Mouse (Mus musculus): ENCODE results near the gene Osgin1. TPM values are rescaled to one million over a fixed set of nuclear protein-coding genes. Genes with fewer than 3 reads are reported as not detected.

Osgin1 gene
- polyA plus RNA-seq, 1 experiment from 2014 or later, result 0.37 TPM

DNA sequence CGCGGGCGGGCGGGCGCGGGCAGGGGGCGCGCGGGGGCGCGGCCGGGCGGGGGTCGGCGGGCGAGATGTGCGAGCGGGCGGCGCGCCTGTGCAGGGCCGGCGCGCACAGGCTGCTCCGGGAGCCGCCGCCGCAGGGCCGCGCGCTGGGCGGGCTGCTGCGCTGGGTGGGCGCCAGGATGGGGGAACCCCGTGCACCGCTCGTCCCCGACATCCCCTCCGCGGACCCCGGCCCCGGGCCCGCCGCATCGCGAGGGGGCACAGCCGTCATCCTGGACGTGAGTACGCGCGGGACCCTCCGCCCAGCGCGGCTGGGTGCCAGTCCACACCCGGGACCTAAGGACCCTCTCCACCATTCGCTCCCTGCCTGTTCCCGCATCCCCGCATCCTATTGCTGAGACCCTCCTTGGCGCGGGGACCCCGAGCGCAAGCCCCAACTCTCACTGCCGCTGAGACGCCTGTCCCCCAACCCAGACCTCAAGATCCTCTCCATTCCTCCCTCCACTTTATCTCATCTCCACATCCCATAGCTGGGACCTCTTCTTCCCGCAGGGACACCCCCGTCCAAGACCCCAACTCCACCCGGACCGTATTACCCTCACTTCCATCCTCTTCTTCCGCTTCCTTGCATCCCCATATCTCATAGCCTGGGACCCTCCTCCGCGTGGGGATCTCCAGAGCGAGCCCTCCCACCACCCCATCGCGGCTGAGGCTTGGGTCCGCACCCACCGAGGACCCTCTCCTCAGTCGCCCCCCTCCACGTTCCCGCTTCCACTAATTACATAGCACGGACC, 13.3 kb downstream of the Osgin1 start:
- peak; percentile 44 for ATAC-seq
- WGBS, result under 1% methylated on average over 44 of the region's 80 CpGs
- no peak overlapping the region for H3K27ac ChIP-seq
- peak overlapping the region; percentile 67 for H3K4me3 ChIP-seq
- H3K36me3 ChIP-seq (ENCODE audit: poor library complexity, severe bottlenecking), result no peaks in the 10 kb centered on the region
- peaks cover 12% of the 10 kb centered on the region; the same call in 1 of the 2 replicates for H3K4me1 ChIP-seq
- H3K9ac ChIP-seq, result peak overlapping the region; percentile 74
- H3K9me3 ChIP-seq (replicated peaks), result no peaks in the 10 kb centered on the region
- H3K27me3 ChIP-seq, result peaks cover 29% of the 10 kb centered on the region
- H3K4me2 ChIP-seq, result peak overlapping the region; percentile 88

DNA sequence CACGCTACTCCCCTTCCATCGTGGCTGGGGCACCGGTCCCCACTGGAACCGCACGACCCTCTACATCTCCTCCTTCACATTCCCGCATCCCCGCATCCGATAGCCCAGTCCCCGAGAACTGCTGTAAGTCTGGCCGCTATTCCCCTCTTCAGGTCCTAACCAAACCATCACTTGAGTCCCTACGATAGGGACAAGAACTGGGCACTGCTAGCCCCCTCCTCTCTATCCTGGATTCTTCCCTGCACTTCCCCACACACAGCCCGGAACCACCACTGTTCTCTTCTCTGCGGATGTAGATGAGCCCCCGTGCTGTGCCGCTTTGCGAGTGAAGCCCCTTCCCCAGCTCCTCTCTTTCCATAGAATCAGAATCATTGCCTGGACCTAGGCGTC, 13.9 kb downstream of the Osgin1 start:
- peaks cover 29% of the 10 kb centered on the region for H3K27me3 ChIP-seq
- H3K4me2 ChIP-seq, result peak overlapping the region; percentile 88
- no peak; the same call in 1 of the 2 replicates for ATAC-seq
- peak overlapping the region; percentile 74 for H3K9ac ChIP-seq
- H3K9me3 ChIP-seq (replicated peaks), result no peaks in the 10 kb centered on the region
- peak overlapping the region; percentile 67 for H3K4me3 ChIP-seq
- no peaks in the 10 kb centered on the region for H3K36me3 ChIP-seq (ENCODE audit: poor library complexity, severe bottlenecking)
- H3K27ac ChIP-seq, result no peak overlapping the region
- peaks cover 12% of the 10 kb centered on the region; the same call in 1 of the 2 replicates for H3K4me1 ChIP-seq
- WGBS, result 2% methylated on average over 17 of the region's 17 CpGs

DNA sequence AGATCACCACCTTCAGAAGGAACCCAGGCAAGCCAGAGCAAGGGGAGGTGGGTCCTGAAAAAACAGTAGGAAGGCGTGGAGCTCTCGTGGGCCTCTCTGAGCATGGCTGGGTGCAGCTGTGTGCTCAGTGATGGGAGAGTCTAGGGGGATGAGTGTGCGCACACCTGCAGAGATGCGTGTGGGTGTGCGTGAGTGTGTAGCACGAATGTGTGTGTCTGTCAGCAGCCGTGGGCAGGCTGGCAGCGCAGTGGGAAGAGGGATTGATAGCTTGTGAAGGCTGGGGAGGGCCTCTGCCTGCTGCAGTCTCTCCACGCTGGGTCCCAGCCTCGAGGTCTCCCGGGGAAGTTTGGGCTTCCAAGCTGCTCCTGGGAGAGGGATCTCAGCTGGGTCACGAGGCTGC, 15.7 kb downstream of the Osgin1 start:
- no peak for ATAC-seq
- H3K4me1 ChIP-seq, result peaks cover 12% of the 10 kb centered on the region; the same call in 1 of the 2 replicates
- H3K9me3 ChIP-seq (replicated peaks), result no peaks in the 10 kb centered on the region
- no peak overlapping the region for H3K4me3 ChIP-seq
- 83% methylated on average over 12 of the region's 12 CpGs for WGBS
- no peak overlapping the region for H3K9ac ChIP-seq
- H3K27me3 ChIP-seq, result peaks cover 29% of the 10 kb centered on the region
- no peak overlapping the region for H3K4me2 ChIP-seq
- no peak overlapping the region for H3K27ac ChIP-seq
- H3K36me3 ChIP-seq (ENCODE audit: poor library complexity, severe bottlenecking), result no peaks in the 10 kb centered on the region

DNA sequence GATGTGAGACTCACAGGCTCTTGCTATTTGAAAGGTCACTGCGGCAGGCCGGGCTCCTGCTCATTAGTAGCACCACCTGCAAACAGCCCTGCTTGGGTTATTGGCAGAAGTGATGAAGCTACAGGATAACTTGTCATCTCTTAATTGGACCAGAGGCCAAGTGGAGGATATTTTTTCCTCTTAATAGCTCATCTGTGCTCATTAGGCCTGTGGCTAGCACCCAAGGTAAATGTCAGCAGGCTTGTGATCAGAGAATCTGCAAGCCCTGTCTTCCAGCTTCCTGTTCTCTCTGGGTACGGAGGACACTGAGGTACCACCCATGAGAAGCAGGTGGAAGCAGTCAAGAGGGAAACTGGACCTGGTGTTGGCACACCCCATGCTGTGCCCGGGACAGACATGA, 17.2 kb downstream of the Osgin1 start:
- Histone ChIP-seq H3K9me3 (replicated peaks) (no peaks in the 10 kb centered on the region), H3K4me2 (no peak overlapping the region), H3K9ac (no peak overlapping the region), H3K27me3 (peaks cover 26% of the 10 kb centered on the region), H3K4me3 (no peak overlapping the region), H3K36me3 (ENCODE audit: poor library complexity, severe bottlenecking) (no peaks in the 10 kb centered on the region), H3K4me1 (peaks cover 12% of the 10 kb centered on the region; the same call in 1 of the 2 replicates), H3K27ac (no peak overlapping the region)
- no peak for ATAC-seq
- WGBS, result 82% methylated on average over 4 of the region's 4 CpGs

DNA sequence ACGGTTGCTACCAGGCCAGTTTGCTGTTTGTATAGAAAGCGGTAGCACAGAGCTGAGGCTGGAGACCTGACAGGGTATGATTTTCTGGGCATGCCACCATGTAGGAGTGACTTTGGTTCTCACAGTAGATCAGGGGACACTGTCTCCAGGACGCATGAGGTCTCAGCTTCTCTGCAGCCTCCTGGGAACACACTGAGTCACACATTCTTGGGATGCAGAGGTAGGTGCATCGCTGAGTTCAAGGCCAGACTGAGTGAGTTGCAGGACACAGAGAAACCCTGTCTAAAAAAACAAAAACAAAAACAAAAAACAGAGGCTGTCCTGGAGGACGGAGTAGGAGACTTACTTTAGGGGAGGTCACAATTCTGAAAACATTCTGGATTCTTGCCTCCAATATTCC, 19.0 kb downstream of the Osgin1 start:
- Histone ChIP-seq H3K4me1 (peaks cover 3% of the 10 kb centered on the region; the same call in 1 of the 2 replicates), H3K27me3 (peaks cover 18% of the 10 kb centered on the region), H3K9me3 (replicated peaks) (no peaks in the 10 kb centered on the region), H3K9ac (no peak overlapping the region), H3K36me3 (ENCODE audit: poor library complexity, severe bottlenecking) (no peaks in the 10 kb centered on the region), H3K4me2 (no peak overlapping the region), H3K4me3 (no peak overlapping the region), H3K27ac (no peak overlapping the region)
- WGBS, result 90% methylated on average over 5 of the region's 5 CpGs
- no peak for ATAC-seq

DNA sequence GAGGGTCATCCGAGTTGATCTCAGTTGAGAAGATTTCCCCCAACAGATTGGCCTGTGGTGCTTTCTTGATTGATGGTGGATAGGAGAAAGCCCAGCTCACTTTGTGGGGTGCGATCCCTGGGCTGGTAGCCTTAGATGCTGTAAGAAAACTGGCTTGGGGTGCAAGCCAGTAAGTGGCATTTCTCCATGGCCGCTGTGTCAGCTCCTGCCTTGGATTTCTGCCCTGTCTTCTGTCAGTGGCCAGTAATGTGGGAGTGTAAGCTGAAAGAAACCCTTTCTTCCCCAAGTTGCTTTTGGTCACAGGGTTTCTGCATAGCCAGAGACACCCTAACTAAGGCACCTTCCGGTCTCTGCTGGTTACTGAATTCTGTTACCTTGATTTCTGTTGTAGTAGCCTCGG, 22.1 kb downstream of the Osgin1 start:
- WGBS, result 89% methylated on average over 5 of the region's 5 CpGs
- peaks cover 16% of the 10 kb centered on the region for H3K4me1 ChIP-seq
- no peak overlapping the region for H3K4me3 ChIP-seq
- H3K9me3 ChIP-seq (replicated peaks), result no peaks in the 10 kb centered on the region
- no peaks in the 10 kb centered on the region for H3K36me3 ChIP-seq (ENCODE audit: poor library complexity, severe bottlenecking)
- no peak overlapping the region for H3K4me2 ChIP-seq
- no peak overlapping the region for H3K9ac ChIP-seq
- no peak overlapping the region for H3K27ac ChIP-seq
- H3K27me3 ChIP-seq, result no peaks in the 10 kb centered on the region
- ATAC-seq, result no peak

DNA sequence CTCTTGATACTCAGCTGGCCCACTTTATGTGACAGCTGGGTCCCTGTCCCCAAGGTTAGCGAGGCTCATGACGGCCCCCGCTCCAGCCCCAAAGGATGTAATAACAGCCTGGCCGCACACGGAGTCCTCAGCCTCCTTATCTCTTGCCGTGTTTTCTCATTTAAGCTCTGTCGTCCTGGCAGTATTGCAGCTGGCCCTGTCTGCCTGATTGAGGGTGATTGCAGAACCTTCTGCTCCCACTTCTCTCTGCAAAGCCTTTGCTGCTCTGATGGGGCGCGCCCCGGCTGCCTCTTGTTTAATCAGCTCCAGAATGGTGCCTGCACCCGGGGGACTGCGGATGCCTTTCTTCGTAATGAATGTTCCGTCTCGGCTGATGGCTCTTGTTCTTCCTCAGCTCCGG, 25.8 kb downstream of the Osgin1 start:
- H3K27ac ChIP-seq, result peak overlapping the region; percentile 71
- ATAC-seq, result peak; percentile 40; the same call in 1 of the 2 replicates
- H3K9me3 ChIP-seq (replicated peaks), result no peaks in the 10 kb centered on the region
- H3K4me3 ChIP-seq, result no peak overlapping the region
- H3K4me1 ChIP-seq, result peaks cover 33% of the 10 kb centered on the region
- H3K4me2 ChIP-seq, result no peak overlapping the region
- H3K36me3 ChIP-seq (ENCODE audit: poor library complexity, severe bottlenecking), result no peaks in the 10 kb centered on the region
- H3K27me3 ChIP-seq, result peaks cover 6% of the 10 kb centered on the region
- H3K9ac ChIP-seq, result 0 out of 2 replicates have a peak overlapping the region, but pooled peaks have one; percentile 8
- WGBS, result 49% methylated on average over 16 of the region's 16 CpGs

DNA sequence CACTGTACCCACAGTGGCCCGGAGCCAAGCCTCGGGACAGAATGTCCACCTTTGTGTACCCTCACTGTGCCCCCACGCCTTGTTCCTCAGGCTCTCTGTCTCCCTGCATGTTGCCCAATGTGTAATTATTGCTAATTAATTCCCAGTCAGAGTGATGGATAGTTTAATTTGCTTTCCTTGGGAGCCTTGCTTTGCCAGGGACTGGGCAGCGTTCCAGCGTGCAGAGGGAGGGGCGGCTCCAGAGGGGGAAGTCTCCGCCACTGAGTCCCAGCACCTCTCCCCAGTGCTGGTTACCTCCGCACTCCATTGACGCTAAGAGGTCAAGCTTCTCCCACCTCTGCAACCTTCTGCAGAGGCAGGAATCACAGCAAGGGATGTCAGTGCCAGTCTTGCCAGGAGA, 27.4 kb downstream of the Osgin1 start:
- Histone ChIP-seq H3K9ac (no peak overlapping the region), H3K9me3 (replicated peaks) (no peaks in the 10 kb centered on the region), H3K4me2 (0 out of 2 replicates have a peak overlapping the region, but pooled peaks have one; percentile 16), H3K27me3 (peaks cover 21% of the 10 kb centered on the region), H3K4me3 (no peak overlapping the region), H3K36me3 (ENCODE audit: poor library complexity, severe bottlenecking) (no peaks in the 10 kb centered on the region), H3K4me1 (peaks cover 50% of the 10 kb centered on the region), H3K27ac (no peak overlapping the region; the same call in none of the 2 replicates)
- peak; percentile 64 for ATAC-seq
- WGBS, result 20% methylated on average over 9 of the region's 9 CpGs

DNA sequence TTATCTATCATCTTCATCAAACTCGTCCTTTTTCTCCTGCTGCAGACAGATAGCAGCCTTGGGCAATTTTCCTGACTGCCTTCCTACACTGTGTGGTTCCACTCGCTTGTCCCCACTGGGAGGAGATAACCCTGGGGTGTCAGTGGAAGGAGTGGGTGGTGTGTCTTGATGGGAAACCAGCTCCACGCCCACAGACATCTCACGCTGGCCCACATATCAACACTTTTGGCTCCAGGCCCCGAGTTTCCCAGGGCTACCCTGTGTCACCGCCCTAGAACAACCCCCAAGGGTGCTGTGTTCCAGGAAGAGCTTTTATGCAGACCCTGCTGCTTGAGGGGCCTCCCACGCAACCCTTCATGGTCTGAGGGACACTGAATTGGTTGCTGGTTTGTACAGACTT, 29.8 kb downstream of the Osgin1 start:
- ATAC-seq, result no peak
- H3K4me1 ChIP-seq, result peaks cover 58% of the 10 kb centered on the region
- WGBS, result 43% methylated on average over 7 of the region's 7 CpGs
- H3K27ac ChIP-seq, result no peak overlapping the region
- H3K9me3 ChIP-seq (replicated peaks), result no peaks in the 10 kb centered on the region
- no peak overlapping the region for H3K4me2 ChIP-seq
- H3K36me3 ChIP-seq (ENCODE audit: poor library complexity, severe bottlenecking), result no peaks in the 10 kb centered on the region
- peaks cover 21% of the 10 kb centered on the region for H3K27me3 ChIP-seq
- no peak overlapping the region for H3K4me3 ChIP-seq
- no peak overlapping the region for H3K9ac ChIP-seq

DNA sequence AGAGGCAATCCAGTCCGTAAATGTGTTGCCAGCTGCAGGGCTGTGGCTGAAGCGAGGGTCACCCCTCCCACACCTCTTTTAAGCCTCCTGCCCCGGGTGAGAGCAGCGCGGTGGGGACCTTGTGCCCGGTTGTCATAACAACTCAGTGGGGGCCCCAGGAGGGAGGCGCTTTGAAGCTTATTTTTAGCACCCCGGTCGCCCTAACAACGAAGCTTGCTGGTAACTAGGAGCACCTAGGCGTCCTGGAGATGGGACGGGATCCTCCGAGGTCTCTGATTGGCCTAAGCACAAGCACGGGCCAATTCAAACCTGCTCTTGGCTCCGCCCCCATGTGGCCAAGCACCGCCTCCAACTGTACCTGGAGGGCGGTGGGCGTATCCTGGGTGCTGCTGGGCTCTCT, 32.2 kb downstream of the Osgin1 start:
- peaks cover 21% of the 10 kb centered on the region for H3K27me3 ChIP-seq
- no peak overlapping the region for H3K9ac ChIP-seq
- WGBS, result 4% methylated on average over 18 of the region's 18 CpGs
- H3K9me3 ChIP-seq (replicated peaks), result no peaks in the 10 kb centered on the region
- H3K4me3 ChIP-seq, result no peak overlapping the region
- H3K4me2 ChIP-seq, result peak overlapping the region; percentile 44
- peaks cover 41% of the 10 kb centered on the region for H3K4me1 ChIP-seq
- H3K36me3 ChIP-seq (ENCODE audit: poor library complexity, severe bottlenecking), result no peaks in the 10 kb centered on the region
- ATAC-seq, result peak; percentile 55; the same call in 1 of the 2 replicates
- H3K27ac ChIP-seq, result no peak overlapping the region

DNA sequence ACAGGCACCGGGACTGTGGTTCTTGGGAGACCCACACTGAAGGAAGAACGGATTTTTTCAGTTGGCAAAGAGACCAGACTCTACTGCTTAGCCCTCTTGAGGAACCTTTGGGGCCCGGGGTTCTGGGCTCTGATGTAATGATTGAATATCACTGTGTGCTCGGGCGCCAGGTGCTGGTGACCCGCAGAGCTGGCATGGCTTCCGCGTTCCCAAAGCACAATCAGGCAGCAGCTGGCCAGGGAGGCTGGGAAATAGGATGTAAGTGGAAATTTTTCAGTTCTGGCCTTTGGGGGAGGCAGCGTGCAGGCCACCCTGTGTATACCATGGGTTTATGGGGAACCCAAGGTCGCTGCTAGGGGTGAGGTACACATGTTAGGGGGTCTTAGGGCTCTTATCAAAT, 32.9 kb downstream of the Osgin1 start:
- no peak for ATAC-seq
- Histone ChIP-seq H3K27me3 (peaks cover 21% of the 10 kb centered on the region), H3K9me3 (replicated peaks) (no peaks in the 10 kb centered on the region), H3K4me3 (no peak overlapping the region), H3K9ac (no peak overlapping the region), H3K4me2 (no peak overlapping the region), H3K4me1 (peaks cover 35% of the 10 kb centered on the region), H3K27ac (no peak overlapping the region; the same call in 1 of the 2 replicates), H3K36me3 (ENCODE audit: poor library complexity, severe bottlenecking) (no peaks in the 10 kb centered on the region)
- WGBS, result 76% methylated on average over 10 of the region's 10 CpGs

DNA sequence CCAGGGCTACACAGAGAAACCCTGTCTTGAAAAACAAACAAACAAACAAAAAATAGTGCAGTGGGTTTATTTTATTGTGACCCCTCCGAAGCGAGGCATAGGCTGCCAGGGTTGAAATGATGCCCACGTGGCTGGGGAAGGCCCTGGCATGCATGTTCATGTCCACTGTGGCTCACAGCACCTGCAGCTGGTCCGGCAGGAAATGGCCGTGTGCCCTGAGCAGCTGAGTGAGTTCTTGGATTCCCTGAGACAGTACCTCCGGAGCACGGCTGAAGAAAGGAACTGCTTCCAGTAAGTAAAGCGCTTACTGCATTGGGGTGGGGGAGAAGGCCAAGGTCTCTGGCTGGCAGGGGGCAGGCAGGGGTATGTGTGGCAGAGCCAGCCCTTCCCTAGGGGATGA, 34.2 kb downstream of the Osgin1 start:
- Histone ChIP-seq H3K4me2 (no peak overlapping the region), H3K4me3 (no peak overlapping the region), H3K36me3 (ENCODE audit: poor library complexity, severe bottlenecking) (no peaks in the 10 kb centered on the region), H3K4me1 (peaks cover 34% of the 10 kb centered on the region), H3K27me3 (peaks cover 21% of the 10 kb centered on the region), H3K27ac (no peak overlapping the region), H3K9me3 (replicated peaks) (no peaks in the 10 kb centered on the region), H3K9ac (no peak overlapping the region)
- 96% methylated on average over 8 of the region's 8 CpGs for WGBS
- ATAC-seq, result no peak

Measured in forebrain, embryonic 13.5 days (tissue).